Mouse (Mus musculus): ENCODE data around the gene Atn1.

GRCm38 (mm10) chr6:124717968-124718367 lies 38.4 kb downstream of the Atn1 start:
- TF ChIP-seq CTCF (IDR thresholded peaks at IDR 0.05; ENCODE audit: low read depth), result no peak
- no peak for TF ChIP-seq EP300 (IDR thresholded peaks at IDR 0.05; ENCODE audit: low read depth)

Data from heart, postnatal 0 days (tissue).